Mouse (Mus musculus): Measurements from ENCODE around the gene Olfr224. TPM values are rescaled to one million over a fixed set of nuclear protein-coding genes. Genes with fewer than 3 reads are reported as not detected.

The Olfr224 gene
- polyA plus RNA-seq, 1 experiment from 2014 or later = 0.15 TPM

DNA sequence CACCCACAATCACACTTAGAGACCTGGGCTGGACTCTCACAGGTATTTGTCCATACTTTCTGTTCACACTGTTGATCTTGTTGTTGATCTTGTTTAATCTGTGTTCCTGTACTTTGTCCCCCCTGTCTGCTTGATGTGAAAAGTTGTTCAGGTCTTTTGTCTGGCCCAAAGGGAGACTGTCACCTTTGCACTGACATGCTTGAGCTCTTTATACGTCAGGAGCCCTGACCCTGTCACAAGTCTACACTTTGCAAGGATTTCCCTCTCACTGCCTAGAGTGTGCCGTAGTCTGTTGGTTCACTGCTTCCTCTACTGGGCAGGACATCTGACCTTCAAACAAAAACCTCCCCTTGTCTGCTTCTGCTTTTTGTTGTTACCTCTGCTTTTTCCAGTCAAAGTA lies 34.3 kb upstream of the Olfr224 start:
- Histone ChIP-seq H3K4me3 (ENCODE audit: low read length) (no peak overlapping the region), H3K4me2 (ENCODE audit: low read length) (no peak overlapping the region), H3K9me3 (ENCODE audit: control insufficient read depth, low read length) (no peaks in the 10 kb centered on the region), H3K27ac (ENCODE audit: low read depth, low read length) (no peak overlapping the region), H3K4me1 (ENCODE audit: control insufficient read depth, insufficient read depth, low read depth, low read length) (no peaks in the 10 kb centered on the region), H3K27me3 (replicated peaks; ENCODE audit: control insufficient read depth, insufficient read depth, low read length) (no peaks in the 10 kb centered on the region), H3K36me3 (ENCODE audit: control insufficient read depth, insufficient read depth, low read length) (no peaks in the 10 kb centered on the region), H3K9ac (ENCODE audit: low read depth, low read length) (no peak overlapping the region)
- WGBS = 59% methylated on average over 2 of the region's 2 CpGs
- no peak for ATAC-seq

DNA sequence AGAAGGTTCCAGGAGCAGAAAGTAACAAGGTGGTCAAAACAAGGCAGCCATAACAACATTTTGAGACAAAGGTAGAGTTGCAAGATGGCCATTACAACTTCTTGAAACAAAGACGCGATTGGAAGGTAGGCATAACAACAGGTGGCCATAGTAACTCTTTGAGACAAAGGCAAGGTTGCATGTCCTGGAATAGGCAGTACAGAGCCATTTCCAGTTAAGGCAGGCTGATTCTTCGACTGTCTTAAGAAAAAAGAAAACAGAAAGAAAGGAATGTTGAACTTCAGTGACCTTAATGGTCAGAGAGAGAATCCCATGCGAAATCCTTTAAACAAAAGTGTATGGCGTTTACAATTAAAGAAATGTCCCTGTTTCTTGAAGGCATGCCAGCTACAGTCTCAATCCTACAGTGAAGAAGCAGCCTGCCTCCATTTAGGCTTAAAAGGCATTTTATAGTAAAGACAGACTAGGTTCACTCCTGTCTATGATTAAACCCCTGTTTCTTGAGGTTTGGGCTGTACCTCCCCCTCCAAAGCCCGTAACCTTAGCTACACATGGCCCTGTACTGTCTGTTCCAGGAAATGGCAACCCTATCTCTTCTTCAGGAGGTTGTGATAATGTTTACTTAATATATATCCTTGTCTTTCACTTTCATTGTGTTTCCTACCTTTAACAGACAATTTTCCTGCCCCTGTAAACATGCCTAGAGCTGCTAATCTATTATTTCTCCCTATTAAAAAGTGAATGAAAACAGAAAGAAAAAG lies 32.6 kb upstream of the Olfr224 start:
- no peak for ATAC-seq
- Histone ChIP-seq H3K36me3 (ENCODE audit: control insufficient read depth, insufficient read depth, low read length) (no peaks in the 10 kb centered on the region), H3K9ac (ENCODE audit: low read depth, low read length) (no peak overlapping the region), H3K9me3 (ENCODE audit: control insufficient read depth, low read length) (no peaks in the 10 kb centered on the region), H3K27ac (ENCODE audit: low read depth, low read length) (no peak overlapping the region), H3K4me1 (ENCODE audit: control insufficient read depth, insufficient read depth, low read depth, low read length) (no peaks in the 10 kb centered on the region), H3K4me3 (ENCODE audit: low read length) (no peak overlapping the region), H3K27me3 (replicated peaks; ENCODE audit: control insufficient read depth, insufficient read depth, low read length) (no peaks in the 10 kb centered on the region), H3K4me2 (ENCODE audit: low read length) (no peak overlapping the region)
- 82% methylated on average over 6 of the region's 6 CpGs for WGBS

DNA sequence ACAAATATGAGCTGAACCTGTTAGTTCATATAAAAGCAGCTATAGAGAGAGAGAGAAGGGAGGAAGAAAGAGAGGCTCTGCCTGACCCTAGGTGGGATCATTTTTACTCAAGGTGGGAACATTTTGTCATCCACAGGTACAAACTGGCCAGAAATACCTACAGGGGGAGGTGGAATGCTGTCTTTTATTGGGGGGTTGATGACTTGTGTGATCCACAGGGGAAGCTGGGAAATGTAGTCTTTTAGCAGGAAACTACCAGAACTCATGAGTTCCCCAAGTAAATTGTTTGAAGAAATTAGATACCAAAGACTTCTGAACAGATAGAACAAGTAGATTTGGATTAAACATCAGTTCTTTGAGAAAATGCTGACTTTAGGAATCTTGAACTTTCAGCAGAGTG lies 31.7 kb upstream of the Olfr224 start:
- H3K4me3 ChIP-seq (ENCODE audit: low read length) = no peak overlapping the region
- H3K9ac ChIP-seq (ENCODE audit: low read depth, low read length) = no peak overlapping the region
- no peak for ATAC-seq
- H3K27ac ChIP-seq (ENCODE audit: low read depth, low read length) = no peak overlapping the region
- H3K27me3 ChIP-seq (replicated peaks; ENCODE audit: control insufficient read depth, insufficient read depth, low read length) = no peaks in the 10 kb centered on the region
- no peaks in the 10 kb centered on the region for H3K36me3 ChIP-seq (ENCODE audit: control insufficient read depth, insufficient read depth, low read length)
- no peaks in the 10 kb centered on the region for H3K4me1 ChIP-seq (ENCODE audit: control insufficient read depth, insufficient read depth, low read depth, low read length)
- no peak overlapping the region for H3K4me2 ChIP-seq (ENCODE audit: low read length)
- H3K9me3 ChIP-seq (ENCODE audit: control insufficient read depth, low read length) = no peaks in the 10 kb centered on the region

DNA sequence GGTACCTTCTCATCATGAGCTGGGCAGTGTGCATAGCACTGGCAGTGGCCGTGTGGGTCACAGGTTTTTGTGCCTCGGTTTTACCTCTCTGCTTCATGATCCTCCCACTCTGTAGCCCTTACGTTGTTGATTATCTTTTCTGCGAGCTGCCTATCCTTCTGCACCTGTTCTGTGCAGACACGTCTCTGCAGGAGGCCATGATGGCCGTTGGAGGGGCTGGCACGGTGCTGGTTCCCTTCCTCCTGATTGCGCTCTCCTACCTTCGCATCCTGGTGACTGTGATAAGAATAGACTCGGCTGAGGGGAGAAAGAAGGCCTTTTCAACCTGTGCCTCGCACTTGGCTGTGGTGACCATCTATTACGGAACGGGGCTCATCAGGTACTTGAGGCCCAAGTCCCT lies 27.5 kb upstream of the Olfr224 start:
- Histone ChIP-seq H3K36me3 (ENCODE audit: control insufficient read depth, insufficient read depth, low read length) (no peaks in the 10 kb centered on the region), H3K4me3 (ENCODE audit: low read length) (no peak overlapping the region), H3K27ac (ENCODE audit: low read depth, low read length) (no peak overlapping the region), H3K9me3 (ENCODE audit: control insufficient read depth, low read length) (no peaks in the 10 kb centered on the region), H3K9ac (ENCODE audit: low read depth, low read length) (no peak overlapping the region), H3K4me1 (ENCODE audit: control insufficient read depth, insufficient read depth, low read depth, low read length) (no peaks in the 10 kb centered on the region), H3K4me2 (ENCODE audit: low read length) (no peak overlapping the region), H3K27me3 (replicated peaks; ENCODE audit: control insufficient read depth, insufficient read depth, low read length) (no peaks in the 10 kb centered on the region)
- 90% methylated on average over 13 of the region's 13 CpGs for WGBS
- no peak for ATAC-seq

DNA sequence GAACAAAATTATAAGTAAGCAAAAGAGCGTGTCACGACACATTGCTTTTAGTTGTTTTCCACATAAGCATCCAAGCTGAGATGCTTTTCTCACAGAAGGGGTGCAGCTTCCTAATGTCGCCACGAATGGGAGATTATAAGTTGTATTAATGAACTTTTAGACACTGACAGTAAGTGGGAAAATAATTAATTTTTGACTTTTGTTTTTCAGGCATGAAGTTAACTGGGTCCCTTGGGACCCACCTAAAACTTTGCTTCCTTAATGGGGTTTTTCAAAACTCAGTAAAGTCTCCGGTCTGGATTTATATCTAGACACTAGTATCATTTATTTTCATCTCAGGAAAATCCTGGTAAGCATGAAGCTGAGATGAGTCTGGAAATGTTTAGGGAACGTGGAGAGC lies 24.5 kb upstream of the Olfr224 start, which contains the start of gene Olfr324:
Gene Olfr324 (plus strand): TSS at position 301 of the 400 bp plus-strand sequence.
- H3K4me1 ChIP-seq (ENCODE audit: control insufficient read depth, insufficient read depth, low read depth, low read length) = no peaks in the 10 kb centered on the region
- 89% methylated on average over 6 of the region's 6 CpGs for WGBS
- ATAC-seq = no peak
- no peak within 1 kb of the TSS for H3K4me2 ChIP-seq (ENCODE audit: low read length)
- H3K27me3 ChIP-seq (replicated peaks; ENCODE audit: control insufficient read depth, insufficient read depth, low read length) = no peaks in the 10 kb centered on the region
- H3K4me3 ChIP-seq (ENCODE audit: low read length) = no peak within 1 kb of the TSS
- H3K9me3 ChIP-seq (ENCODE audit: control insufficient read depth, low read length) = no peaks in the 10 kb centered on the region
- H3K27ac ChIP-seq (ENCODE audit: low read depth, low read length) = no peak within 1 kb of the TSS
- no peaks in the 10 kb centered on the region for H3K36me3 ChIP-seq (ENCODE audit: control insufficient read depth, insufficient read depth, low read length)
- H3K9ac ChIP-seq (ENCODE audit: low read depth, low read length) = no peak within 1 kb of the TSS

DNA sequence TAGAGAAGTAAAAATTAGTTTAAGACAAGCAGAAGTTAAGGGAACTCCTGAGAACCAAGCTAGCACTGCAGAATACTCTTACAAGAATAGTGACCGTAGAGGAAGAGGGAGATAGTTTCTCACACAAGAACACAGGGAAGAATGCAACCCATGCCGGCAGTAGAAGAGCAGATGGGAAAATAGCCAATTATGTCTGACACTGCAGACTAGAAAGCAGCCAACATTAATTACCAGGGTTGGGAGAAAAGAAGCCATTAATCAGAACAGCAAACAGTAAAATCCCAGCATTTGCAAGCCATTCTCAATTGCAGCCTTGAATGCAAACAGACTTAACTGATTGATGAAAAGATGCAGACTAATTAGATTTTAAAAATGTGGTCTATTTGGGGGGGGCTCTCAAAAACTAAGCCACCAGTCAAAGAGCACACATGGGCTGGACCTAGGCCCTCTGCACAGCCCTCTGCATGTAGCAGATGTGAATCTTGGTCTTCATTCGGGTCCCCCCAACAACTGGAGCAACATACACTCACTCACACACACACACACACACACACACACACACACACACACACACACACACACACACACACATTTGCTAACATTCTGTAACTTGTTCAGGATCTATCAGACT lies 18.4 kb upstream of the Olfr224 start:
- no peak overlapping the region for H3K4me3 ChIP-seq (ENCODE audit: low read length)
- no peak; the same call in 1 of the 2 replicates for ATAC-seq
- H3K27me3 ChIP-seq (replicated peaks; ENCODE audit: control insufficient read depth, insufficient read depth, low read length) = no peaks in the 10 kb centered on the region
- no peaks in the 10 kb centered on the region for H3K36me3 ChIP-seq (ENCODE audit: control insufficient read depth, insufficient read depth, low read length)
- no peaks in the 10 kb centered on the region for H3K9me3 ChIP-seq (ENCODE audit: control insufficient read depth, low read length)
- WGBS = 41% methylated on average over 3 of the region's 3 CpGs
- H3K4me2 ChIP-seq (ENCODE audit: low read length) = no peak overlapping the region
- no peak overlapping the region for H3K9ac ChIP-seq (ENCODE audit: low read depth, low read length)
- no peaks in the 10 kb centered on the region for H3K4me1 ChIP-seq (ENCODE audit: control insufficient read depth, insufficient read depth, low read depth, low read length)
- H3K27ac ChIP-seq (ENCODE audit: low read depth, low read length) = no peak overlapping the region

DNA sequence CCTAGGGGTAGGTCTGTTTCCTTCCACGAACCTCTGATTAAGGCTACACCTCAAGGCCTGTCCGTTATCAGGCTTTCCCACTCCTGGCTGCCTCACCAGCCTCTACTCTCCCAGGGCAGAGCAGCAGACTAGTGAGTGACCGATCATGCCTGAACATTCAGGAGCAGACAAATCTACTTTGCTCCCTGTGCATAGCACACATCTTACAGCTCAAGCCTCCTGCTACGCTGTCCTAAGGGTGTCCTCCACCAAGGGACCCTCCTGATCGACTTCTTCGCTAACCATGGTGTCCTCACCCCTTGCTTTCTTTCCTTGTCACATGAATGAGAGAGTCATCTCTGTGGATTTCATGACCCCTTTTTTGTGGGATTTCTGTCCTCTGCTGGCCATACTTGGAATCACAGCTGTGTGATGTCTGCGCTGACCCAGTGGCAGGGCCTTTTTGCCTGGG lies 17.6 kb upstream of the Olfr224 start:
- 68% methylated on average over 7 of the region's 7 CpGs for WGBS
- Histone ChIP-seq H3K27ac (ENCODE audit: low read depth, low read length) (no peak overlapping the region), H3K4me2 (ENCODE audit: low read length) (no peak overlapping the region)

DNA sequence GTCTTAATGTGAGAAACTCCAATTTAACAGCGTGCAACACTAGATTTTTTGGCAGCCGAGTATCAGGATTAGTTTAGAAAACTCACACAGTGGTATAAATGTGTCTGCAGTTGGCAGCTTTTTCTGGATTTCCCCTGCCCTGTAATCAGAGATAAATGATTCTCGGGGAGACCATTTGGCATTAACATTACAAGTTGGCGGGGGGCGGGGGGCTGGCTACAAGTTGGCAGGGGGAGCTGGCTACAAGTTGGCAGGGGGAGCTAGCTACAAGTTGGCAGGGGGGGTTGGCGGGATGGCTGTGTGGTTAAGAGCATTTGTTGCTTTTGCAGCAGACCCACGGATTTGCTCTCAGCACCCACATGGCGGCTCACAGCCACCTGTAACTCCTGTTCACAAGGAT lies 8.3 kb upstream of the Olfr224 start:
- no peak for ATAC-seq
- no peak overlapping the region for H3K9ac ChIP-seq (ENCODE audit: low read depth, low read length)
- H3K36me3 ChIP-seq (ENCODE audit: control insufficient read depth, insufficient read depth, low read length) = no peaks in the 10 kb centered on the region
- WGBS = 66% methylated on average over 8 of the region's 8 CpGs
- H3K27ac ChIP-seq (ENCODE audit: low read depth, low read length) = no peak overlapping the region
- H3K9me3 ChIP-seq (ENCODE audit: control insufficient read depth, low read length) = no peaks in the 10 kb centered on the region
- H3K4me1 ChIP-seq (ENCODE audit: control insufficient read depth, insufficient read depth, low read depth, low read length) = no peaks in the 10 kb centered on the region
- no peak overlapping the region for H3K4me3 ChIP-seq (ENCODE audit: low read length)
- no peaks in the 10 kb centered on the region for H3K27me3 ChIP-seq (replicated peaks; ENCODE audit: control insufficient read depth, insufficient read depth, low read length)
- no peak overlapping the region for H3K4me2 ChIP-seq (ENCODE audit: low read length)

More for the DNA sequence above, 17.6 kb upstream of the Olfr224 start:
- ATAC-seq = no peak
- no peaks in the 10 kb centered on the region for H3K9me3 ChIP-seq (ENCODE audit: control insufficient read depth, low read length)
- H3K4me1 ChIP-seq (ENCODE audit: control insufficient read depth, insufficient read depth, low read depth, low read length) = no peaks in the 10 kb centered on the region
- H3K27me3 ChIP-seq (replicated peaks; ENCODE audit: control insufficient read depth, insufficient read depth, low read length) = no peaks in the 10 kb centered on the region
- no peaks in the 10 kb centered on the region for H3K36me3 ChIP-seq (ENCODE audit: control insufficient read depth, insufficient read depth, low read length)
- no peak overlapping the region for H3K4me3 ChIP-seq (ENCODE audit: low read length)
- no peak overlapping the region for H3K9ac ChIP-seq (ENCODE audit: low read depth, low read length)

DNA sequence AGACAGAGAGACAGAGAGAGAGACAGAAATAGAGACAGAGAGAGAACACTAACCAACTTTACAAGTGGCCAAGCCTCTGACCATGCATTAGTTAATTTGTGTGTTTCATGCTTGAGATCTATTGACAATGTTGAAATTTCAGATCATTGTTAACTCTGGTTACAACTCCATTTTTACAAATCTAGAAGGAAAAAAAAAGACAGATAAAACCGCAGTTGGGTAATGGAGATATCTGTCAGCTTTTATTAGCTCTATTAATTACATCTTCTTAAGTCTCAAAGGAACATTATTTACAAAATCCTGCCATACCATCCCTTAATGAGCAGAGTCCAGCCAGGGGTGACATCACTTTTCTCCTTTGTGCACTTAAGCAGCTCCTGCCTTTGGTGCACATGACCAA lies 7.1 kb upstream of the Olfr224 start, which contains the start of gene Olfr325:
Gene Olfr325 (plus strand): TSS at position 301 of the 400 bp plus-strand sequence.
- Histone ChIP-seq H3K4me3 (ENCODE audit: low read length) (no peak within 1 kb of the TSS), H3K27ac (ENCODE audit: low read depth, low read length) (no peak within 1 kb of the TSS), H3K9me3 (ENCODE audit: control insufficient read depth, low read length) (no peaks in the 10 kb centered on the region), H3K27me3 (replicated peaks; ENCODE audit: control insufficient read depth, insufficient read depth, low read length) (no peaks in the 10 kb centered on the region), H3K9ac (ENCODE audit: low read depth, low read length) (no peak within 1 kb of the TSS), H3K4me2 (ENCODE audit: low read length) (no peak within 1 kb of the TSS), H3K4me1 (ENCODE audit: control insufficient read depth, insufficient read depth, low read depth, low read length) (no peaks in the 10 kb centered on the region), H3K36me3 (ENCODE audit: control insufficient read depth, insufficient read depth, low read length) (no peaks in the 10 kb centered on the region)
- WGBS = 80% methylated on average over 1 of the region's 1 CpGs
- no peak for ATAC-seq
